Mouse (Mus musculus): ENCODE results near the gene Gstm4.
"Not testable (repeated sequence)": the region's sequence is repeated elsewhere in the genome, so short reads cannot be mapped to it uniquely, and the experiment has no call there.

Gstm4 gene

GRCm38 (mm10) chr3:108014974-108015346 lies 29.7 kb downstream of the Gstm4 start:
- DNase-seq, result no peak

GRCm38 (mm10) chr3:108014098-108014973 lies 30.4 kb downstream of the Gstm4 start:
- no peak for DNase-seq

DNA sequence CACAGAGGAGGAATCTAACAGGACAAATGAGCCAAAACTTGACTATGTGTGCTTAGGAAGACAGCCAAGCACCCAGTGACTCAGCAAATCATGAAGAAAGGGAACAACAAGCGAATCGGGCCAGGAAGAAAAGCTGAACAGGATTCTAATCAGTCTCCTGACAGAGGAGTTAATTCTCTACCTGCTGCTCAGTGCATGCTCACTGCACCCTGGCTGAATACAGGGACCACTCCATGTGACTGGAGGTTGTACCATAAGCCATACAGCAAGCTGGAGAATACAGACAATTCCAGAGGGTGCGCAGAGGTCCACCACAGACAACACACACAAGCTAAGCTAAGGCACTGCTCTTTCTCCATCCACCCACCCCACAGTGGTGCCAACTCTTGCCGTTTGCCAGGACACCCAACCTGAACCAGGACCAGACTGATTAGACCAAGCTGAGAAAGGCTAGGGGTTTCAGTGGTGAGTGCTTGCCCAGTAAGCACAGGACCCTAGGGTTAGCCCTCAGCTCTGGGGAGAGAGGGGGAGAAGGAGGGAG lies 31.3 kb downstream of the Gstm4 start:
- no peak for DNase-seq

- no peak for DNase-seq
These were observed 33.1 kb downstream of the Gstm4 start for GRCm38 (mm10) chr3:108011558-108011957.

DNA sequence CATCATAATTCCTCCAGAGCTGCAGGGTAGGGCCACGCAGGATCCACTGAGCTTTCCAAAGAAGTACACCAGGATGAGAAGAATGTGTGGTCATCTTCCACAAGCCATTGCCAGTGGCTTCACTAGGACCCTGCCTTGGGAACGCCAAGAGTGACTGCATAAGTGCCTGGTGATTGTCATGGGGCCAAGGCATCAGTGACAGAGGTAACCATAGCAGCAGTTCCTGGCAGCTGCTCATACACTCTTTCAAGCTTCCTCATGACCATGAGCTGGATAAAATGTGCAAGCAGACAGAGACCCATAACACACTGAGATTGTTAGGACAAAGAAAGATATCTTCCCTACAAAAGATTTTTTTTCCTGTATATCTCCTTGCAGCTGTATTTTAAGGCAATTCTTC lies 34.4 kb downstream of the Gstm4 start:
- DNase-seq, result no peak

GRCm38 (mm10) chr3:108002021-108002420 lies 42.7 kb downstream of the Gstm4 start:
- DNase-seq, result no peak

DNA sequence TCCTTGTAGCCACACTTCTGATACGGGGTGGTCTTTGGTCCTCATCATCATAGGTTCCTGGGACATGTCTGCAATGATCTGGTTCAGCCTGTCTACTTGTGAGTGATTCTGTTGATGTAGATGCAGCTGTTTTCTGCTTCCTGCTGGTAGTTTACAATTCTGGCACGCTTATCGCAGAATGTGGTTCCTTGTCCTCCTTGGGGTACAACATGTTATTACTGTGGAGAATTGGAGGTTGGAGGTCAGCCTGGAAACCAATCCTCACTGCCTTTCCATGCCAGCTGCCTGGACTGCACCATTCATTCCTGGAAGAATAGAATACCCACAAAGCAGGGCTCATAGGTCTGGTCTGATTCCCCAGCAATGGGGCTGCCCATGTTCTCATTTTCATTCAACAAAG lies 45.2 kb downstream of the Gstm4 start:
- no peak for DNase-seq

DNA sequence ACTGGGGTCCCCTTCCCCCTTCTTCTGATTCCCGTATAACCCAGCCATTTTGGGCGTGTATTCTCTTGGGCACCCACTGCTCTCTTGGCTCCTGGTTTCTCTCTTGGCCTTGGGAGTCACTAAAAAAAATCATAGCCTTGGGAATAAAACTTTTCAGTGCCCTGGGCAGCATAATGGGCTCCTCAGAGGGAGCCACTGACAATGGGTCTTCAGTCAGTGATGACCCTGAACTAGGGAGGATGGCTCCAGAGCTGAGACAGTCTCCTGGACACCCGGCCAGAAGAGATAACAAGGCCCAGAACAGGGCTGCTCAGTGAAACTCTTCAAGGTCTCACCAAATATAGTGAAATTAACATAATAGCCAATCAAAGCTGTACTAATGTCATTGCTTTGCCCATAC lies 46.1 kb downstream of the Gstm4 start:
- DNase-seq, result no peak

GRCm38 (mm10) chr3:107996576-107996975 lies 48.1 kb downstream of the Gstm4 start:
- DNase-seq, result no peak

- DNase-seq, result not testable (repeated sequence)
These were observed 48.7 kb downstream of the Gstm4 start for GRCm38 (mm10) chr3:107995974-107996373.
